Mouse (Mus musculus) retina, embryonic 14.5 days (tissue): ENCODE results near the gene Nt5c.
A peak's percentile ranks its signal among the peaks of the same experiment; 100 is the strongest.
"Not testable (repeated sequence)": the region's sequence is repeated elsewhere in the genome, so short reads cannot be mapped to it uniquely, and the experiment has no call there.

Experiments used
- DNase-seq: peaks from one replicate; pipeline ENCODE4 v3.0.0-alpha.2; 2015; ENCODE audit warnings: low spot score

The Nt5c gene

GRCm38 (mm10) chr11:115467217-115467618 is 24.4 kb downstream of the Nt5c start:
- DNase-seq = peak; percentile 27

GRCm38 (mm10) chr11:115464851-115465250 is 26.8 kb downstream of the Nt5c start:
- no peak for DNase-seq

GRCm38 (mm10) chr11:115463397-115463796 is 28.3 kb downstream of the Nt5c start:
- no peak for DNase-seq

- no peak for DNase-seq
Observed at GRCm38 (mm10) chr11:115462243-115462891, 29.3 kb downstream of the Nt5c start, which contains the start of gene Slc16a5. TSS of gene Slc16a5 (plus strand) at chr11:115462474.

- no peak for DNase-seq
Observed at GRCm38 (mm10) chr11:115461846-115462242, 29.8 kb downstream of the Nt5c start.

- no peak for DNase-seq
Observed at GRCm38 (mm10) chr11:115460976-115461375, 30.7 kb downstream of the Nt5c start.

GRCm38 (mm10) chr11:115457405-115457804 is 34.3 kb downstream of the Nt5c start:
- DNase-seq = no peak

GRCm38 (mm10) chr11:115456182-115456581 is 35.5 kb downstream of the Nt5c start:
- no peak for DNase-seq

- DNase-seq = no peak
Observed at GRCm38 (mm10) chr11:115455619-115456018, 36.0 kb downstream of the Nt5c start.

- DNase-seq = not testable (repeated sequence)
Observed at GRCm38 (mm10) chr11:115454822-115455221, 36.8 kb downstream of the Nt5c start.

- DNase-seq = no peak
Observed at GRCm38 (mm10) chr11:115453306-115453705, 38.4 kb downstream of the Nt5c start.

GRCm38 (mm10) chr11:115452281-115452860 is 39.3 kb downstream of the Nt5c start:
- no peak for DNase-seq

- DNase-seq = no peak
Observed at GRCm38 (mm10) chr11:115451781-115452241, 39.9 kb downstream of the Nt5c start.

GRCm38 (mm10) chr11:115450176-115450575 is 41.5 kb downstream of the Nt5c start:
- DNase-seq = no peak

GRCm38 (mm10) chr11:115448998-115449397 is 42.7 kb downstream of the Nt5c start:
- no peak for DNase-seq

GRCm38 (mm10) chr11:115448075-115448474 is 43.6 kb downstream of the Nt5c start:
- DNase-seq = no peak

GRCm38 (mm10) chr11:115447321-115447885 is 44.3 kb downstream of the Nt5c start:
- no peak for DNase-seq

GRCm38 (mm10) chr11:115446906-115447305 is 44.8 kb downstream of the Nt5c start:
- DNase-seq = no peak

- no peak for DNase-seq
Observed at GRCm38 (mm10) chr11:115441417-115441816, 50.2 kb downstream of the Nt5c start.
